Mouse (Mus musculus) forebrain, embryonic 13.5 days (tissue): ENCODE results near the gene Dll4. TPM values are rescaled to one million over a fixed set of nuclear protein-coding genes. Genes with fewer than 3 reads are reported as not detected.

Experiments
- ATAC-seq: fragments of 200-750 bp; cut with Nextera tagmentation; 2 replicates; pipeline ENCODE4 v1.8.0; 2017
- H3K27ac ChIP-seq: fragments of 300-500 bp; sonication (generic); 2 replicates; pipeline ENCODE4 v1.5.1; 2015; ENCODE audit warnings: inconsistent platforms, mild to moderate bottlenecking, moderate library complexity
- H3K27me3 ChIP-seq: fragments of 300-500 bp; sonication (generic); 2 replicates; pipeline ENCODE4 v1.6.1; 2015; ENCODE audit warnings: mild to moderate bottlenecking, inconsistent platforms
- H3K36me3 ChIP-seq: fragments of 300-500 bp; sonication (generic); 2 replicates; pipeline ENCODE4 v1.6.1; 2015; ENCODE audit warnings: mild to moderate bottlenecking, inconsistent platforms; ENCODE audit not compliant: poor library complexity, severe bottlenecking
- H3K4me1 ChIP-seq: fragments of 300-500 bp; sonication (generic); 2 replicates; pipeline ENCODE4 v1.6.1; 2015; ENCODE audit warnings: inconsistent platforms
- H3K4me2 ChIP-seq: fragments of 300-500 bp; sonication (generic); 2 replicates; pipeline ENCODE4 v1.6.1; 2015; ENCODE audit warnings: inconsistent platforms, mild to moderate bottlenecking, moderate library complexity
- H3K4me3 ChIP-seq: fragments of 300-500 bp; sonication (generic); 2 replicates; pipeline ENCODE4 v1.5.1; 2015; ENCODE audit warnings: mild to moderate bottlenecking, inconsistent platforms
- H3K9ac ChIP-seq: fragments of 300-500 bp; sonication (generic); 2 replicates; pipeline ENCODE4 v1.6.1; 2015; ENCODE audit warnings: mild to moderate bottlenecking, inconsistent platforms
- H3K9me3 ChIP-seq: fragments of 300-500 bp; sonication (generic); replicated peaks from 2 replicates; pipeline ENCODE4 v1.6.1; 2016; ENCODE audit warnings: inconsistent platforms
- WGBS: fragments of 180-500 bp; shearing (Covaris S2); methylation state at CpG from one replicate; pipeline ENCODE4 v1.1.7; 2015; 5-methylcytosine and 5-hydroxymethylcytosine counted together
- polyA plus RNA-seq: library from polyadenylated mRNA; unstranded; fragments of >200 nt; fragmentation: Nextera tagmentation; extraction: Ambion mirVana; gene quantifications from 2 replicates; pipeline ENCODE4 v1.2.1, GENCODE M21; 2015

The Dll4 gene
- polyA plus RNA-seq, 1 experiment from 2014 or later: 4.0 TPM

- WGBS: 94% methylated on average over 12 of the region's 12 CpGs
- H3K4me2 ChIP-seq: no peak overlapping the region
- H3K27ac ChIP-seq: no peak overlapping the region
- H3K9me3 ChIP-seq: no peaks in the 10 kb centered on the region
- peaks cover 74% of the 10 kb centered on the region for H3K36me3 ChIP-seq
- ATAC-seq: no peak
- no peak overlapping the region for H3K4me3 ChIP-seq
- peaks cover 19% of the 10 kb centered on the region for H3K4me1 ChIP-seq
- H3K27me3 ChIP-seq: no peaks in the 10 kb centered on the region
- no peak overlapping the region for H3K9ac ChIP-seq
These were observed 28.8 kb upstream of the Dll4 start for GRCm38 (mm10) chr2:119296756-119297155.

DNA sequence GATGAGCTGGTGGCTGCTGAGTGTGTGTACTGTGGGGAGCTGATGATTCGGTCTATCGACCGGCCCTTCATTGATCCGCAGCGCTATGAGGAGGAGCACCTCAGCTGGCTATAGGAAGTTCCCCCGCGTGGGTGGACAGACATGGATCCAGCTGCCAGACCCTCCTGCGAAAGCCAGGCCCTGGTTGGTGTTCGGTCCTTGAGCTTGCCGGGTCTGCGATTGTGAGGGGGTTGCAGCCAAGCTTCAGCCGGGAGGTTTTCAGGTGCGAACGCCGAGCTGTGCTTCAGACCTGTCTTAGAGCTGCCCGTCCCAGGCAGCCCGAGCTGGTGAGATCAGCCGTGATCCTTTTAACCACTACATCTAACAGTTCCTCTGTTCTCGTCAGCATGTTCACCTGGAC lies 28.1 kb upstream of the Dll4 start:
- H3K9me3 ChIP-seq: no peaks in the 10 kb centered on the region
- H3K4me1 ChIP-seq: peaks cover 22% of the 10 kb centered on the region
- H3K4me2 ChIP-seq: no peak overlapping the region
- H3K27me3 ChIP-seq: no peaks in the 10 kb centered on the region
- no peak overlapping the region for H3K4me3 ChIP-seq
- 95% methylated on average over 19 of the region's 19 CpGs for WGBS
- peaks cover 67% of the 10 kb centered on the region for H3K36me3 ChIP-seq
- no peak overlapping the region for H3K27ac ChIP-seq
- no peak for ATAC-seq
- H3K9ac ChIP-seq: no peak overlapping the region

GRCm38 (mm10) chr2:119298330-119298729 lies 27.3 kb upstream of the Dll4 start:
- H3K27me3 ChIP-seq: no peaks in the 10 kb centered on the region
- H3K4me1 ChIP-seq: peaks cover 22% of the 10 kb centered on the region
- H3K27ac ChIP-seq: no peak overlapping the region
- H3K9me3 ChIP-seq: no peaks in the 10 kb centered on the region
- no peak for ATAC-seq
- no peak overlapping the region for H3K4me3 ChIP-seq
- H3K9ac ChIP-seq: no peak overlapping the region
- H3K4me2 ChIP-seq: no peak overlapping the region
- WGBS: 48% methylated on average over 5 of the region's 5 CpGs
- H3K36me3 ChIP-seq: peaks cover 59% of the 10 kb centered on the region

GRCm38 (mm10) chr2:119298839-119299238 lies 26.7 kb upstream of the Dll4 start:
- Histone ChIP-seq H3K36me3 (peaks cover 54% of the 10 kb centered on the region), H3K4me1 (peaks cover 22% of the 10 kb centered on the region), H3K9ac (no peak overlapping the region), H3K9me3 (no peaks in the 10 kb centered on the region), H3K4me2 (no peak overlapping the region), H3K27me3 (no peaks in the 10 kb centered on the region), H3K27ac (no peak overlapping the region), H3K4me3 (no peak overlapping the region)
- no peak for ATAC-seq
- 93% methylated on average over 2 of the region's 2 CpGs for WGBS

DNA sequence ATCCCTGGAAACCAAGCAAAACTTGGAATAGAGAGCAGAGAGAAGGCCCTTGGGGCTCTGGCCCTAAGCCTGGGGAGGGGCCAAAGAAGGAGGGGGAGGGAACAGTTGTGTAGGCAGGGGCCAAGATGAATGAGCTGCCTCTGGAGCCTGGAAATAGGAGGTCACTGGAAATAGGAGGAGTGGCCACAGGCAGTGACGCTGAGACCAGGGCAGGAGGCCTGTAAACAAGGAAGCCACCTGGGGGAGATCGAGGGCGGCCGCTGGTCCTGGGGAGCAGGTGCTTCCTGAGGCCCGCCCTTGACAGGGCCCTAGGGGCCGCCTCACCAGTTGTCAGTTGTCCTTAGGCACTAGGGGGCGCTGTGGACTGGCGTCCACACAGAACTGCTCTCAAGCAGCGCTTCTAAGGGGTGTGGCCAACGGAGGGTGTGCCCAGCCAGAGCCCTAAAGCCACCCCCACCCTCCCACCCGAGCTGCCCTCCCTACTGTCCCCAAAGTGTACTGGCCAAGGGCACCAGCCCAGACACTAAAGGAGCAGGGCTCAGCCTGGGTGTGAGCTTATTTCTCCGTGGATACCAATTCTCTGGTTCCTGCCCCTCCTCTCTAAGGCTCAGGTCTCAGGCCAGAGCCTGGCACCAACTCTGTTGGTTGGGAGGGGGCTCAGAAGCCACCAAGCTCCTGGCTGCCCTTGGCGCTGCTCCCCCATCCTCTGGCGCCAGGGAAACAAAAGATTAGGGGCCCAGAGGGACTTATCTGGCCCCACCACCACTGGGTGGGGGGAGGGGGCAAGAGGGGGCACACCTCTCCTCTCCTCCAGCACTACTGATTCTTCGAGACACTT lies 25.4 kb upstream of the Dll4 start:
- H3K4me1 ChIP-seq: peaks cover 28% of the 10 kb centered on the region
- H3K9me3 ChIP-seq: no peaks in the 10 kb centered on the region
- no peak overlapping the region for H3K4me3 ChIP-seq
- ATAC-seq: peak; percentile 65
- H3K36me3 ChIP-seq: peaks cover 40% of the 10 kb centered on the region
- H3K9ac ChIP-seq: no peak overlapping the region
- peak overlapping the region; percentile 22; the same call in 1 of the 2 replicates for H3K4me2 ChIP-seq
- 9% methylated on average over 15 of the region's 15 CpGs for WGBS
- no peaks in the 10 kb centered on the region for H3K27me3 ChIP-seq
- peak overlapping the region; percentile 63 for H3K27ac ChIP-seq

DNA sequence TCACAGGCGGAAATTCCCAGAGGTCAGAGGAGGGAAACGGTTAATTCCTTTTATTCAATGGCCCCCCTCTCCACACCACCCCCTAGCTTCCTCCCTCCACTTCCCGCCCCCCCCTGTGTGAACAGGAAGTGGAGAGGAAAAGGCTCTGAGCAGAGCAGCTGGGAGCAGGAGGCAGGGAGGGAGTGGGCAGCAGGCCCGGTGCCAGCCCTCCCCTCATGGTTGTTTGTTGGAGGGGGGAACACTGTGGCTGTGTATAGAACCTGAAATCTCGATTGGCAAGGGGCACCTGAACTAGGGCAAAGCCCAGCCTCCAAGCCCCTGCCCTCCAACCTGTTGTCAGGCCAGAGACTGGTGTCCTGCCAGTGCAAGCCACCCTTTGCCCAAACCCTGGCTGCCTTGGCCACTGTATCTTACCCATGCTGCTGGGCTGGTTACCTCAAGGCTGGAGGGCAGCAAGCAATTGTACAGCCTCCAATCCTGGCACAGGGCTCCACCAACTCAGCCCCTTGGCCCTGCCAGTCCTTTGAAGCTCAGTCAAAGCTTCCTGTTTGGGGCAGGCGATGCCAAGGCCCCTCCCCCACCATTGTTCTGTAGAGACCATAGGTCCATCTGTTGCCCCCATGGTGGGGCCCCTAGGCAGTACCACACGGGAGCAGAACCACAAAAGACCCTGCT lies 24.6 kb upstream of the Dll4 start:
- Histone ChIP-seq H3K9me3 (no peaks in the 10 kb centered on the region), H3K4me3 (no peak overlapping the region), H3K36me3 (peaks cover 37% of the 10 kb centered on the region), H3K27me3 (no peaks in the 10 kb centered on the region), H3K4me1 (peaks cover 28% of the 10 kb centered on the region), H3K9ac (no peak overlapping the region), H3K27ac (peak overlapping the region; percentile 63), H3K4me2 (peak overlapping the region; percentile 22; the same call in 1 of the 2 replicates)
- peak; percentile 72 for ATAC-seq
- 40% methylated on average over 7 of the region's 7 CpGs for WGBS

DNA sequence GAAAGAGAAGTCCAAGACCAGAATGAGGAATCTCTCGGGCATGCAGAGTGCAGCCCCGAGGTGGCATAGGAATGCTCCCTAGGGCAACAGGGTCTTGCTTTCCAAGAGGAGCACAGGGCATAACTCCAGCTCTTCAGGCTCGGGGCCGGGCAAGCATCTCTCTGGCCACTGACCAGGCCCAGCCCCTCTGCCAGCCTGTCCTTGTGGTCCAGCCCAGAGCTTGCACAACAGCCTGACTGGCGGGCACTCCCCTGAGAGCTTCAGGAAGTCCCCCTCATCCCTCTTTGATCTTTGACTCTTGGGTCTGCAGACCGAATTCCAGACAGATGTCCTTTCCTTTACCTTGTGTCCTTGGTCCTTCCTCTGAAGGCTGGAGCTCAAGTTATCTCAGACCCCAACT lies 22.7 kb upstream of the Dll4 start:
- Histone ChIP-seq H3K36me3 (peaks cover 19% of the 10 kb centered on the region), H3K4me3 (no peak overlapping the region), H3K4me2 (no peak overlapping the region), H3K4me1 (peaks cover 28% of the 10 kb centered on the region), H3K9ac (no peak overlapping the region), H3K27ac (no peak overlapping the region), H3K27me3 (0 out of 2 replicates have a peak, but pooled peaks cover 7% of the 10 kb centered on the region), H3K9me3 (no peaks in the 10 kb centered on the region)
- ATAC-seq: no peak
- WGBS: 79% methylated on average over 6 of the region's 6 CpGs

GRCm38 (mm10) chr2:119304391-119304790 lies 21.2 kb upstream of the Dll4 start:
- Histone ChIP-seq H3K27me3 (peaks cover 8% of the 10 kb centered on the region; the same call in 1 of the 2 replicates), H3K9ac (no peak overlapping the region), H3K4me2 (no peak overlapping the region), H3K27ac (no peak overlapping the region), H3K36me3 (peaks cover 4% of the 10 kb centered on the region), H3K9me3 (no peaks in the 10 kb centered on the region), H3K4me1 (peaks cover 28% of the 10 kb centered on the region), H3K4me3 (no peak overlapping the region)
- ATAC-seq: no peak
- 51% methylated on average over 3 of the region's 3 CpGs for WGBS

DNA sequence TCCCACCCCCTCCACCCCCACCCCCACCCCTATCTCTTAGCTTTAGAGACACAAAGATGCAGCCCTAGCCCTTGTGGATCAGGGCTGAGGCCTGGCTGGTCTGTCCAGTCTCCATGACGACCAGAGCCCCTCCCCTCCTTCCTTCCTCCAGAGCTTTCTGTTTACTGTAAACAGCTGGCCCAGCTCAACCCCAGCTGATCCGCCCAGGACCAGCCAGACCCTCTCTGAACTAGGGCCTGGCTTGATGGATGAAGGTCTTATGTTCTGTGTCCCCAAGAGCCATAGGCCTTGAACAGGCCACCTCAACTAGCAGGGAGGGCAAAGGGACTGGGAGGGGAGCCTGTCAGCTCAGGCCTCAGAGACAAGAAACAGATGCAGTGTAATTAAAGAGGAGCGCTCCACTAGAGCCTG lies 20.8 kb upstream of the Dll4 start:
- no peak overlapping the region for H3K27ac ChIP-seq
- H3K4me1 ChIP-seq: peaks cover 28% of the 10 kb centered on the region
- 22% methylated on average over 3 of the region's 3 CpGs for WGBS
- no peaks in the 10 kb centered on the region for H3K9me3 ChIP-seq
- H3K9ac ChIP-seq: no peak overlapping the region
- no peak overlapping the region for H3K4me2 ChIP-seq
- H3K27me3 ChIP-seq: peaks cover 12% of the 10 kb centered on the region; the same call in 1 of the 2 replicates
- ATAC-seq: no peak
- no peaks in the 10 kb centered on the region for H3K36me3 ChIP-seq
- H3K4me3 ChIP-seq: no peak overlapping the region

DNA sequence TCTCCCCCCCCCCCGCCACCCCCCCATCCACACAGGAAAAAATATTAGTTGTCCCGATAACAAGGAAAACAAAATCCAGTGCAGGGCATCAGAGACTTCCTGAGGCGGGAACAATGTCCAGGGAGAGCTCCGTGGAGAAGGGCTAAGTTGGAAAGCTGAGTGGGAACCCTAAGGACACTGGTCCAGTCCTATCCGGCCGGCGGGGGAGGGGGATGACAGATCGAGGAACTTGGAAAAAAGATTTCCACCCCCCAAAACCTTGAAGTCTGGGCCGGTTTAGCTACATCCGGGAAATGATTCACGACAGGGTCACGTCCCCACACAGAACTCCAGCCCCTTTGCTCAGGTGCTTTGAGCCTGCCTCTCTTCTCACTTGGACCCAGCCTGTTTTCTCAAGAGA lies 14.0 kb upstream of the Dll4 start:
- WGBS: 57% methylated on average over 12 of the region's 12 CpGs
- H3K4me1 ChIP-seq: peaks cover 21% of the 10 kb centered on the region
- ATAC-seq: no peak
- no peaks in the 10 kb centered on the region for H3K36me3 ChIP-seq
- H3K9me3 ChIP-seq: no peaks in the 10 kb centered on the region
- H3K27me3 ChIP-seq: peaks cover 70% of the 10 kb centered on the region
- H3K9ac ChIP-seq: no peak overlapping the region
- no peak overlapping the region for H3K27ac ChIP-seq
- no peak overlapping the region for H3K4me3 ChIP-seq
- no peak overlapping the region for H3K4me2 ChIP-seq

DNA sequence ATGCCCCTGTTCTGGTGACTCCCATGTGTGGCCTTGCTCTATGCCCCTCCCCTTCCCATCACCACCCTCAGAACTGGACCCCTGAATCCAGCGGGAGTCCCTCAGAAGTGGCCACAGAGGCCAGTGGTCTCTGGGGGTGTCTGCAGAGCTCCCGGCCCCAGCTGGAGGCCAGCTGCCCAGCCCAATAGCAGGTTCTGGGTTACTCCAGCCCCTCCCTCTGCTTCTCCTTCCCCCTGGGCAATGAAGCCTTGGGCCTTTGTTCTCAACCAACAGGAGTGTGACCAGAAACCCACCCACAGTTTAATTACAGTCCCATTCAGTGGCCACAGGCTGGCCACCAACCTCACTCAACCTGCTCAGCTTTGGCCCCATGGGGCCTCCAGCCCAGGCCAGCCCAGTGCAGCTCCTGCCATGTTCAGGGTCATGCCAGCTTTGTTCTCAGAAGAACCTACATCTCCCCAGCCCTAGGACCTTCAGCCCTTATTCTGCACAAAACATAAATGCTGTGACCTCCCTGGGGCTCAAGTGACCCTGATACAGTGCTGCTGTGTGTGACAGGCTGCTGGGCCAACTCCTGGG lies 13.1 kb upstream of the Dll4 start:
- no peaks in the 10 kb centered on the region for H3K36me3 ChIP-seq
- 42% methylated on average over 2 of the region's 2 CpGs for WGBS
- H3K9ac ChIP-seq: no peak overlapping the region
- ATAC-seq: no peak
- peaks cover 21% of the 10 kb centered on the region for H3K4me1 ChIP-seq
- H3K27ac ChIP-seq: no peak overlapping the region
- peaks cover 75% of the 10 kb centered on the region for H3K27me3 ChIP-seq
- no peak overlapping the region for H3K4me3 ChIP-seq
- H3K9me3 ChIP-seq: no peaks in the 10 kb centered on the region
- H3K4me2 ChIP-seq: no peak overlapping the region
